Mouse (Mus musculus): Measurements from ENCODE around the gene Glra3. TPM values are rescaled to one million over a fixed set of nuclear protein-coding genes. Genes with fewer than 3 reads are reported as not detected.

The Glra3 gene
- polyA plus RNA-seq, 1 experiment from 2014 or later = not detected

DNA sequence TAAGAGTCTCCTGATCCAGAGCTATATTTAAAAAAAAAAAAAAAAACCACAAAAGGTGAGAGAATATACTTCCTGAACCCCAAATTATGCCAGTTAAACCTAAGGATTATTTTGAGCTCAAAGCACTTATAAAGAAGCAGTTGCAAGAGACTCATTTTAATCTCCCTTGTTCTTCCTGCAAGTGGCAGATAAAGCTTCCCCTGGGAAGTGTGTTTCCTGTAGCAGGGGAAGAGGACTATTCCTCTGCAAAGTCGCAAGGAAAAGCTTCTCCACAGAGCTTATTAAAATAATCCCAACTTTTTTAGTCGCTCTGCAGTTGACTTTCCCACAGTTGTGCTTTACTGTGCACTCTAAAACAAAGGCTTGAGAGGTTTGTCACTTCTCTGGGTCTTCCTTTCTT is 218.7 kb downstream of the Glra3 start:
- Histone ChIP-seq H3K27ac (ENCODE audit: low read depth) (no peak overlapping the region), H3K27me3 (ENCODE audit: insufficient read depth, low read length) (no peaks in the 10 kb centered on the region), H3K9me3 (ENCODE audit: low read depth, low read length) (no peaks in the 10 kb centered on the region), H3K4me3 (ENCODE audit: low read depth, low read length) (no peak overlapping the region), H3K36me3 (ENCODE audit: insufficient read depth) (no peaks in the 10 kb centered on the region), H3K4me2 (no peak overlapping the region), H3K4me1 (ENCODE audit: insufficient read depth) (no peaks in the 10 kb centered on the region), H3K9ac (no peak overlapping the region)
- 25% methylated on average over 2 of the region's 2 CpGs for WGBS
- ATAC-seq (ENCODE audit: insufficient read depth) (no peak), DNase-seq (no peak)
- no peak for TF ChIP-seq CTCF (IDR thresholded peaks at IDR 0.05; ENCODE audit: low read depth)

Other genes starting within 250 kb of the Glra3 start
- gene Adam29, start 33.5 kb upstream of the Glra3 start, polyA plus RNA-seq (2014; fragmentation: Nextera tagmentation; extraction: Ambion mirVana) = not detected in 2 replicates

Measured in lung, embryonic 14.5 days (tissue).